Mouse (Mus musculus) embryonic facial prominence, embryonic 15.5 days (tissue): Measurements from ENCODE around the gene Abcg5. TPM values are rescaled to one million over a fixed set of nuclear protein-coding genes. Genes with fewer than 3 reads are reported as not detected.

ENCODE experiments used
- ATAC-seq: fragments of 200-750 bp; cut with Nextera tagmentation; 2 replicates; pipeline ENCODE4 v1.8.0; 2017; ENCODE audit warnings: low read depth, moderate TSS enrichment; ENCODE audit not compliant: insufficient number of reproducible peaks, low FRiP score, low TSS enrichment
- H3K27ac ChIP-seq: fragments of 300-500 bp; sonication (generic); replicated peaks from 2 replicates; pipeline ENCODE4 v1.5.1; 2015; ENCODE audit warnings: mild to moderate bottlenecking, inconsistent platforms
- H3K27me3 ChIP-seq: fragments of 300-500 bp; sonication (generic); 2 replicates; pipeline ENCODE4 v1.6.1; 2015; ENCODE audit warnings: inconsistent platforms
- H3K36me3 ChIP-seq: fragments of 300-500 bp; sonication (generic); 2 replicates; pipeline ENCODE4 v1.6.1; 2015; ENCODE audit warnings: mild to moderate bottlenecking, inconsistent platforms
- H3K4me1 ChIP-seq: fragments of 300-500 bp; sonication (generic); 2 replicates; pipeline ENCODE4 v1.6.1; 2015; ENCODE audit warnings: inconsistent platforms
- H3K4me2 ChIP-seq: fragments of 300-500 bp; sonication (generic); replicated peaks from 2 replicates; pipeline ENCODE4 v1.6.1; 2015; ENCODE audit warnings: mild to moderate bottlenecking, inconsistent platforms
- H3K4me3 ChIP-seq: fragments of 300-500 bp; sonication (generic); replicated peaks from 2 replicates; pipeline ENCODE4 v1.5.1; 2015; ENCODE audit warnings: mild to moderate bottlenecking, inconsistent platforms
- H3K9ac ChIP-seq: fragments of 300-500 bp; sonication (generic); 2 replicates; pipeline ENCODE4 v1.6.1; 2015; ENCODE audit warnings: inconsistent platforms
- H3K9me3 ChIP-seq: fragments of 300-500 bp; sonication (generic); replicated peaks from 2 replicates; pipeline ENCODE4 v1.6.1; 2016; ENCODE audit warnings: inconsistent platforms
- WGBS: fragments of 180-500 bp; shearing (Covaris S2); methylation state at CpG from one replicate; pipeline ENCODE4 v1.1.7; 2015; 5-methylcytosine and 5-hydroxymethylcytosine counted together
- polyA plus RNA-seq: library from polyadenylated mRNA; unstranded; fragments of >200 nt; fragmentation: Nextera tagmentation; extraction: Ambion mirVana; gene quantifications from 2 replicates; pipeline ENCODE4 v1.2.1, GENCODE M21; 2015

The Abcg5 gene
- polyA plus RNA-seq, 1 experiment from 2014 or later, result 2.8 TPM

DNA sequence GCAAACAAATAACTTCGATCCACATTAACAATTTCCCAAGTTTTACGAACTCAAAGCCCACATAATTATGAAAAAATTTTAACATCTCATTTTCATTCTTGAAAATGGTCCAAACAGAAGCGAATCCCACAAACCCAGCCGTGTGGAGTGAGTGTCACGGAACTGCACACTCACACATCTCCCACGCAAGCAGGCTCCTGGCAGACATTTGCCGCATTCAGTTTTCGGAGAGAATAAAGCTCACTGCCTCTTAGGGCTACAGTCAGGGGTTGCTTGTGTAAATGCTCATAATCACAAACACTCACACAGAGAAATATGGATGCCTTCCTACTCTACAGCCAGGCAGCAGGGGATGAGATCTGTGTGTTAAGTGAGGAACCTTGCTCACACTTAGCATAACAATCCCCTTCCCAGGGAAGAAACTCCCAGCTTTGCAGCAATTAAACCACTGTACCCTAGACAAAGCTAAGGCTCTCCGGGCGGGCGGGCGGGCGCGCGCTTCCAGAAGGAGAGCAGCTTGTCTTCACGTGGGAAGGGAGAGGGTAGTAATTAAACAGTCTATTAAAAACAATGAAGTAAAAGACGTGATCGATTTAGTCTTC lies 30.9 kb upstream of the Abcg5 start:
- WGBS, result 72% methylated on average over 18 of the region's 18 CpGs
- ATAC-seq, result no peak
- H3K27me3 ChIP-seq, result no peaks in the 10 kb centered on the region
- no peak overlapping the region for H3K4me3 ChIP-seq
- H3K27ac ChIP-seq, result no peak overlapping the region
- no peaks in the 10 kb centered on the region for H3K9me3 ChIP-seq
- H3K9ac ChIP-seq, result no peak overlapping the region
- H3K4me1 ChIP-seq, result peaks cover 16% of the 10 kb centered on the region
- no peak overlapping the region for H3K4me2 ChIP-seq
- peaks cover 24% of the 10 kb centered on the region for H3K36me3 ChIP-seq

- H3K9me3 ChIP-seq, result no peaks in the 10 kb centered on the region
- 44% methylated on average over 17 of the region's 17 CpGs for WGBS
- peaks cover 29% of the 10 kb centered on the region for H3K36me3 ChIP-seq
- no peak for ATAC-seq
- H3K4me2 ChIP-seq, result no peak overlapping the region
- H3K27ac ChIP-seq, result no peak overlapping the region
- no peaks in the 10 kb centered on the region for H3K27me3 ChIP-seq
- H3K4me1 ChIP-seq, result peaks cover 14% of the 10 kb centered on the region
- no peak overlapping the region for H3K4me3 ChIP-seq
- H3K9ac ChIP-seq, result no peak overlapping the region
Measured at GRCm38 (mm10) chr17:84709403-84709851, 26.6 kb upstream of the Abcg5 start.

DNA sequence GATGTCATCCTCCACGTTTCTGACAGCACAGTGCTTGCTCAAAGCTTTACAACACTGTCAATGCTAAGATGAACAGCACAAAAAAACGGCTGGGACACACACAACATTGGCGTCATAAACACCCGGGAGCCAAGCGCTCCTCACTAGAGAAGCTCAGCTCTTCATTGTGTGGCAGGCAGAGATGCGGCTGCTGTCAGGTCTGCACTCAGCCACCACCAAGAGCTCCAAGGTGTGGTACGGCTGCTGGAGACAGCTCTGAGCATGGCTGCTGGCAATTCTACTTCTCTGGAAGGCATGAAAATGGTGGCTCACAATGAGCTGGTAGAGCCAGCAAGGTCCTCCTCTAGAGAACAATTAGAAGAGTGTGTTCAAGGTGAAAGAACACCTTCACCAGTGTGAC lies 26.0 kb upstream of the Abcg5 start:
- 84% methylated on average over 7 of the region's 7 CpGs for WGBS
- Histone ChIP-seq H3K4me1 (peaks cover 14% of the 10 kb centered on the region), H3K27ac (no peak overlapping the region), H3K9me3 (no peaks in the 10 kb centered on the region), H3K36me3 (peaks cover 29% of the 10 kb centered on the region), H3K4me3 (no peak overlapping the region), H3K4me2 (no peak overlapping the region), H3K9ac (no peak overlapping the region), H3K27me3 (no peaks in the 10 kb centered on the region)
- ATAC-seq, result no peak

DNA sequence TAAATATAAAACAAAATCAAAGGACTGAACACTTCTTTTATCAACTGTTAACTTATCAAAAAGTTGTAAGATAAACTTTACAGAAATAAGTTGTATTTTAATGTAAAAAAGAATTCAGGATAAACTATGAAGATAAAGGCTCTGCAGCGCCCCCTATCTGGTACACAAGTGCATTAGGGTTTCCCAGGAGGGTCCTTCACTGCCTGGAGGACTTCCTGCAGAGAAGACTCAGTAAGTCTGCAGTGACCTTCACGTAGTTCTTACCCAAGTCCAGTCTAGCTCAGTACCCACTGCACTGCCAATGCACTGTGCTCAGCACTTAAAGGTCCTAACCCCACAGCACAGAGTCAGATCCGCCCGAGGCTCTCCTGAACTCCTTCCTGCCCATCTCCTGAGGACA lies 24.6 kb upstream of the Abcg5 start:
- peaks cover 25% of the 10 kb centered on the region for H3K36me3 ChIP-seq
- no peak overlapping the region for H3K4me2 ChIP-seq
- 65% methylated on average over 4 of the region's 4 CpGs for WGBS
- peaks cover 17% of the 10 kb centered on the region for H3K4me1 ChIP-seq
- no peaks in the 10 kb centered on the region for H3K9me3 ChIP-seq
- H3K27me3 ChIP-seq, result no peaks in the 10 kb centered on the region
- H3K27ac ChIP-seq, result no peak overlapping the region
- ATAC-seq, result no peak
- H3K4me3 ChIP-seq, result no peak overlapping the region
- H3K9ac ChIP-seq, result no peak overlapping the region

- no peaks in the 10 kb centered on the region for H3K9me3 ChIP-seq
- WGBS, result 20% methylated on average over 5 of the region's 5 CpGs
- peaks cover 16% of the 10 kb centered on the region for H3K4me1 ChIP-seq
- no peak overlapping the region for H3K9ac ChIP-seq
- H3K4me2 ChIP-seq, result no peak overlapping the region
- no peak for ATAC-seq
- no peak overlapping the region for H3K4me3 ChIP-seq
- no peaks in the 10 kb centered on the region; the same call in 1 of the 2 replicates for H3K27me3 ChIP-seq
- no peaks in the 10 kb centered on the region for H3K36me3 ChIP-seq
- H3K27ac ChIP-seq, result no peak overlapping the region
Measured at GRCm38 (mm10) chr17:84698727-84699126, 15.9 kb upstream of the Abcg5 start.

DNA sequence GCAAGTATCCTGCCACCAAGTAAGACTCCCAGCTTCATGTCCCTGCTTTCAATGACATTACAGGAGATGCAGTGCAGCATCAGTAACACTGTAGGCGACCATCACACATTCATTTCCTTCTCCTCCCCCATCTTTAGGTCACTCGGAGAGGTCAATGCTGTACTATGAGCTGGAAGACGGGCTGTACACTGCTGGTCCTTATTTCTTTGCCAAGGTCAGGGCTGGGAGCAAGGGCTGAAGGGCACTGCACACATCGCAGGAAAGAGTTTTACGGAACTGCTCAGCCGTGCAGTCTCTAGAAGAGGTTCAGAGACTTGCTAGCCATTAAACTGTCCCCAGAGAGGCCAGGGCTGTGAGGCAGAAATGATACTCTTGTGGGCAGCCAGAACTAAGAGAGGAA lies 13.7 kb upstream of the Abcg5 start:
- H3K9ac ChIP-seq, result no peak overlapping the region
- no peaks in the 10 kb centered on the region; the same call in 1 of the 2 replicates for H3K27me3 ChIP-seq
- H3K4me3 ChIP-seq, result no peak overlapping the region
- H3K4me2 ChIP-seq, result no peak overlapping the region
- no peaks in the 10 kb centered on the region for H3K36me3 ChIP-seq
- 0 out of 2 replicates have a peak, but pooled peaks cover 10% of the 10 kb centered on the region for H3K4me1 ChIP-seq
- H3K27ac ChIP-seq, result no peak overlapping the region
- no peaks in the 10 kb centered on the region for H3K9me3 ChIP-seq
- WGBS, result 60% methylated on average over 6 of the region's 6 CpGs
- no peak for ATAC-seq

GRCm38 (mm10) chr17:84693741-84694140 lies 10.9 kb upstream of the Abcg5 start:
- 83% methylated on average over 2 of the region's 2 CpGs for WGBS
- Histone ChIP-seq H3K27ac (no peak overlapping the region), H3K36me3 (no peaks in the 10 kb centered on the region), H3K9ac (no peak overlapping the region), H3K4me1 (peaks cover 12% of the 10 kb centered on the region), H3K4me3 (no peak overlapping the region), H3K27me3 (no peaks in the 10 kb centered on the region; the same call in 1 of the 2 replicates), H3K4me2 (no peak overlapping the region), H3K9me3 (no peaks in the 10 kb centered on the region)
- ATAC-seq, result no peak

GRCm38 (mm10) chr17:84690111-84690510 lies 7.3 kb upstream of the Abcg5 start:
- peaks cover 23% of the 10 kb centered on the region for H3K4me1 ChIP-seq
- 46% methylated on average over 5 of the region's 5 CpGs for WGBS
- H3K9me3 ChIP-seq, result no peaks in the 10 kb centered on the region
- H3K27ac ChIP-seq, result no peak overlapping the region
- H3K4me3 ChIP-seq, result no peak overlapping the region
- 0 out of 2 replicates have a peak, but pooled peaks have one; percentile 30 for ATAC-seq
- H3K27me3 ChIP-seq, result no peaks in the 10 kb centered on the region
- no peaks in the 10 kb centered on the region for H3K36me3 ChIP-seq
- H3K4me2 ChIP-seq, result no peak overlapping the region
- no peak overlapping the region for H3K9ac ChIP-seq

DNA sequence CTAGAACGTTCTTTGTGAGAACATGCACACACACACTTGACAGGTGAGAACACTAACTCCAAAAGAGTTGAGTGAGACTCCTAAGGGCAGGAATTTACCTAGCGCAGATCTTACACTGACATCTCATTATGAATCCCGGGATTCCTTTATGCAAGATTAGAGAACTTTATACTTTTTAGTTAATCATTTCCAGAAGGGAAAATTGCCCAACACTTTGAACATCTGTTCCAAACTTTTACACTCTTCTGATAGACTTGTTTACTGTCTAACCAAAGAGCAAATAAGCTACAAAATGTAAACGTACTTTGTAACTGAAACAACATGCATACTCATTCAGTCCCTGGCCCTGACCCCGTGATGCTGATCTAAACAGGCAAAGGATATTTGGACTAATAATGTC lies 6.5 kb upstream of the Abcg5 start:
- Histone ChIP-seq H3K36me3 (no peaks in the 10 kb centered on the region), H3K4me1 (peaks cover 28% of the 10 kb centered on the region), H3K9ac (no peak overlapping the region), H3K4me3 (no peak overlapping the region), H3K27ac (no peak overlapping the region), H3K4me2 (no peak overlapping the region), H3K9me3 (no peaks in the 10 kb centered on the region), H3K27me3 (no peaks in the 10 kb centered on the region)
- 36% methylated on average over 5 of the region's 5 CpGs for WGBS
- ATAC-seq, result no peak

- WGBS, result 90% methylated on average over 11 of the region's 11 CpGs
- no peak overlapping the region for H3K27ac ChIP-seq
- H3K36me3 ChIP-seq, result no peaks in the 10 kb centered on the region
- no peaks in the 10 kb centered on the region for H3K27me3 ChIP-seq
- no peak overlapping the region for H3K9ac ChIP-seq
- no peak overlapping the region for H3K4me3 ChIP-seq
- H3K4me2 ChIP-seq, result no peak overlapping the region
- H3K9me3 ChIP-seq, result no peaks in the 10 kb centered on the region
- H3K4me1 ChIP-seq, result peaks cover 28% of the 10 kb centered on the region
- ATAC-seq, result no peak
Measured at GRCm38 (mm10) chr17:84688834-84689233, 6.0 kb upstream of the Abcg5 start.

DNA sequence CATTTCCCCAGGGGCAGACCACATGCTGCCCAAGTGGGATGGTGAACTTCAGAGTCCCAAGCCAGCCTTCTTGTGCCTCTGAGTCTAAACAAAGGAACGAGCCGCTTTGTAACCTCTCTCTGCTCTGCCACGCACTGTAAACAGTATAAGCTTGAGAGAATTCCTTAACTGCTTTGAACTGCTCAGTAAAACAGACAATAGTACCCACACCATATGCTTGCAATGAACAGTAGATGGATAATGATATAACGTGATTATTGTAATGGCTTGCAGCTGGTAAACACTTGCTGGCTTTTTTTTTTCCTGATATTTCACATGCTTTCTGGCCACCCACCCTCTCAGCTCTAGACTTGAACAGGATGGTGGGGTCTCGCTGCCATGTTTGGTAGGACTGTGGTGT lies 5.2 kb upstream of the Abcg5 start:
- Histone ChIP-seq H3K27ac (no peak overlapping the region), H3K4me1 (peaks cover 28% of the 10 kb centered on the region), H3K9ac (no peak overlapping the region), H3K9me3 (no peaks in the 10 kb centered on the region), H3K4me3 (no peak overlapping the region), H3K27me3 (no peaks in the 10 kb centered on the region), H3K36me3 (no peaks in the 10 kb centered on the region), H3K4me2 (no peak overlapping the region)
- WGBS, result 26% methylated on average over 5 of the region's 5 CpGs
- ATAC-seq, result no peak

DNA sequence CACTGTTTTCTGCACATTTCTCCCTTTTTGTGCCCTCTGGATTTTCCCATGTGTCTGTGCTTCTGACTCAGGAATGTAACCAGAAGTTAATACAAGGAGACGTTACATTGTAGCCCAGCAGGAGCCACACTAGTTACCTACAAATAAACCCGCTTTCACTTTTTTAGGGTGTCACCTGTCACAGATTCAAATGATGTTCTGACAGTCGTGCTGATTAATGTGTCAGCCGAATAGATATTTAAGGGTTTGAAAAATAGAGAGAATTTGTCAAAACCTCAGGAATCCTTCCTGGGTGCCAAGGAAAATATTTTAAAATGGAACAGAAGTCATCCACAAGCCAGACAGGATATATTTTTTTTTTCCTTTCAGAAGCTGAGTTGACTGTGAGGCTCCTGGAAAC lies 2.5 kb upstream of the Abcg5 start:
- H3K27me3 ChIP-seq, result no peaks in the 10 kb centered on the region
- H3K4me3 ChIP-seq, result no peak overlapping the region
- no peak overlapping the region for H3K9ac ChIP-seq
- no peaks in the 10 kb centered on the region for H3K9me3 ChIP-seq
- WGBS, result 47% methylated on average over 4 of the region's 4 CpGs
- H3K36me3 ChIP-seq, result no peaks in the 10 kb centered on the region
- ATAC-seq, result no peak
- H3K4me1 ChIP-seq, result peaks cover 24% of the 10 kb centered on the region
- H3K27ac ChIP-seq, result no peak overlapping the region
- no peak overlapping the region for H3K4me2 ChIP-seq
